Mouse (Mus musculus) monocyte, adult 2 months (primary cell): ENCODE measurements around the gene Kcne4.

ENCODE experiments used
- DNase-seq, 2 experiments: peaks; one replicate each; pipeline ENCODE4 v3.0.0; 2022; ENCODE audit warnings: low spot score in 2 of 2, low read depth in 1 of 2

The Kcne4 gene

GRCm38 (mm10) chr1:78859573-78859972, 43.0 kb downstream of the Kcne4 start:
- no peak for DNase-seq

- DNase-seq, result no peak
Observed at GRCm38 (mm10) chr1:78860056-78860455, 43.5 kb downstream of the Kcne4 start.

- no peak for DNase-seq
Observed at GRCm38 (mm10) chr1:78862281-78862680, 45.7 kb downstream of the Kcne4 start.

GRCm38 (mm10) chr1:78863833-78864232, 47.3 kb downstream of the Kcne4 start:
- DNase-seq, result no peak

GRCm38 (mm10) chr1:78864351-78864750, 47.8 kb downstream of the Kcne4 start:
- no peak for DNase-seq

GRCm38 (mm10) chr1:78864799-78865346, 48.3 kb downstream of the Kcne4 start:
- DNase-seq, result no peak

- DNase-seq, result no peak
Observed at GRCm38 (mm10) chr1:78865991-78866390, 49.4 kb downstream of the Kcne4 start.

GRCm38 (mm10) chr1:78866455-78866854, 49.9 kb downstream of the Kcne4 start:
- no peak for DNase-seq
